Mouse (Mus musculus) olfactory bulb, adult 2 months (tissue): Measurements from ENCODE around the gene C1ql4.

Source experiments
- CTCF ChIP-seq: fragments of 200-500 bp; IDR thresholded peaks from 2 replicates; pipeline ENCODE4 v1.5.1; 2012; ENCODE audit warnings: low read depth, mild to moderate bottlenecking, low read length, moderate library complexity; ENCODE audit not compliant: insufficient read depth
- POLR2A ChIP-seq: fragments of 200-500 bp; IDR thresholded peaks from 2 replicates; pipeline ENCODE4 v1.6.1; 2012; ENCODE audit warnings: mild to moderate bottlenecking, low read depth, low read length, moderate library complexity; ENCODE audit not compliant: insufficient read depth

DNA sequence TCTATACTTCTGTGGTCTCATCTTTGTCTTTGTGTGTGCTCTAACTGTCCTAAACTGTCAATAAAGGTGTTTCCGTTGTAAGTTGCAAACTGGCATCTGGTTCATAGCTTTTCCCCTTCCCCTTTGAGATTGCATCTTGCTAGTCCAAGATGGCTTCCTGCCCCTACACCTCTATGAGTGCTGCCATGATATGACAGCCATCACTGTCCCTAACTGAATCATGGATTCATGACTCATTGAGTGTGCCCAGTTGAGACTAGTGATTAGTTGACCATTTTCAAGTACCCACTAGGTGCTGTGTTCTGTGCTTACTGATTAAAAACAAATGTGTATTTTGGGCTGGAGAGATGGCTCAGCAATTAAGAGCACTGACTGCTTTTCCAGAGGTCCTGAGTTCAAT, 49.6 kb downstream of the C1ql4 start:
- TF ChIP-seq CTCF (no peak), POLR2A (no peak)
